Mouse (Mus musculus): Measurements from ENCODE around the gene Npc1l1.

Gene Npc1l1

GRCm38 (mm10) chr11:6163062-6163461 lies 66.9 kb downstream of the Npc1l1 start:
- DNase-seq (ENCODE audit: low read depth): no peak

GRCm38 (mm10) chr11:6161549-6161948 lies 68.4 kb downstream of the Npc1l1 start:
- DNase-seq (ENCODE audit: low read depth): no peak

All from NIH3T3 (cell line).